Mouse (Mus musculus): ENCODE measurements around the gene Gpa33.

- TF ChIP-seq CTCF (IDR thresholded peaks at IDR 0.05; ENCODE audit: borderline replicate concordance, control insufficient read depth, extremely low read depth, insufficient read depth, low read length, poor library complexity) = no peak
- no peak for TF ChIP-seq POLR2A (IDR thresholded peaks at IDR 0.05; ENCODE audit: control insufficient read depth, extremely low read depth, insufficient read depth, low read length, poor library complexity)
Observed at GRCm38 (mm10) chr1:166089739-166090138, 40.3 kb upstream of the Gpa33 start.
